Mouse (Mus musculus): ENCODE data around the gene Kdelr2.
"Not testable (repeated sequence)": the region's sequence is repeated elsewhere in the genome, so short reads cannot be mapped to it uniquely, and the experiment has no call there.

The Kdelr2 gene

GRCm38 (mm10) chr5:143403221-143404147, at the start of gene Kdelr2:
Gene Kdelr2, plus strand, starts transcription at chr5:143403838.
- DNase-seq (ENCODE audit: low spot score): peak; percentile 95

DNA sequence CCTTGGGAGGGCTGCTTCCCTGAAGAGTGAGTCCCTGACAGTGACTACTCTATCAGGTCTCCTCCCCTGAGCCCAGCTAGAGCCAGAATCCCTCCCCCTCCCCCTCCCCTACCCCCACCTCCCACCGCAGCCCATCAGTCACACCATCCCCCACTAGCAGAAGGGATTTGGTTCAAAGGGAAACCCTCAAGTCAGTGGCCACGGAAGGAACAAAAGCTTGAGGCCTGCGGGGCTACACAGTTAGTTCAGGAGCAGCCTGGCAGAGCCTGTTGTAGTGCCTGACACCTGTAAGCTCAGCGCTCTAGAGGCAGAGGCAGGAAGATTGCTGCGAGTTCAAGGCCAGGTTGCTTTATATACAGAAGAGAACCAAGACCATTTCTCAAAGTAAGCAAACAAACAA, 47.6 kb upstream of the Kdelr2 start:
- DNase-seq (ENCODE audit: low spot score): no peak

DNA sequence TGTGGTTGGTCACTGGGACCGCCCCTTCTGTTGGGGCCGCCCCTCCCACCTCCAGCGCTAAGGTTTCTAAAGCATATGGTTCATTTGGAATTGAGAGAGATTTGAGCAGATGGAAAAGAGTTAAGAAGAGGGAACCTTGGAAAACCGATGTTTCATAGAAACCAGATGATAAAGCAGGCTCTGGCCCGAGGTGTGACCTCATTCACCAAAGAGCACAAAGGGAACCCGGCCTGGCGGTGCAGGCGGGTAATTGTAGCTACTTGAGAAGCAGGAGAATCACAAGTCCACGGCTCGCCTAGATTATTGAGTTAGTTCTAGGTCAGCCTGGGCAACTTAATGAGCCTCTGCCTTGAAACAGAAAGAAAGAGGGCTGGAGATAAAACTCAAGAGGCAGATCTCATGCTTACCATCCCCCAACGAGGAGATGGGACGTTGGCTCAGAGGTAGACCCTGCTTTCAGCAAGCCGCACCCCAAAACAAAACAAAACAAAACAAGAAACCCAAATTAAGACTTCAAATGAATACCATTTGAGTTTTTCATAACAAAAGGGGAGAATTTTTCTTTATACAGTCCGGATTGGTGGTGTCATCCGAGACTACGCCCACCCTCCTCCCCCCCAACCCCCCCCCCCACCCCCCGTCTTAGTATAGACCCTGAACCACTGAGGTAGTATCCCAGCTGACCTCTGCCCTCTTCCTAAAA, 46.8 kb upstream of the Kdelr2 start, which contains the start of gene Grid2ip:
Gene Grid2ip (plus strand): TSS at position 653 of the 703 bp plus-strand sequence.
- peak; percentile 54 for DNase-seq (ENCODE audit: low spot score)

DNA sequence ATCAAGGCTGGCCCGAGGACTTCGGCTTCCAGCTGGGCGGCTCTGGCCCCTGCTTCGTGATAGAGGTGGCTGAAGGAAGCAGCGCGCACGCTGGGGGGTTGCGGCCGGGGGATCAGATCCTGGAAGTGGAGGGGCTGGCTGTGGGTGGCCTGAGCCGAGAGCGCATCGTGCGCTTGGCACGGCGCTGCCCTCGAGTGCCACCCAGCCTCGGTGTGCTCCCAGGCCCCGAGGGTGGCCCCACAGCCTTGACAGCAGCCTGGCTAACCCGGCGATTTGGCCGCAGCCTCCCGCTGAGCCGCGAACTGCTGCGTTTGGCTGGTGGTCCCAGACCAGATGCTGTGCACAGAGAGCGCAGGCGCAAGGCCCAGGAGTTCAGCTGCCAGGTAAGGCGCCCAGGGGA, 46.1 kb upstream of the Kdelr2 start:
- no peak for DNase-seq (ENCODE audit: low spot score)

DNA sequence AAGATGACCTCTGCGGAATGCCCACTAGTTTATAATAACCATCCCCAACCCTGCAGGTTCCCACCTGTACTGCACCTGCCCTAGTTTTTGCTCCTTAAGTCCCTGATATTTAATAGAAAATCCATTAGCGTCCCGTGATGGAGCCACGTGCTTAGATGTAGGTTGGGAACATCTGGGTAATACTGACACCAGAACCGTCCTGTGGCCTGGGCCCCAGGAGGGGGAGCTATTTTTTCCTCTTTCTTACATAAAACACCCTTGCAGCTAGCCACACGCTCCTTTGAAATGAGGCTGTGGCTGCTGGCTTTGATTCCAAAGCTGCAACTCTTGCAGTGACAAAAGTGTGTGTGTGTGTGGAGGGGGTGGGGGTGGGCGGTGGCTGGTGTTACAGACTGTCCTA, 44.4 kb upstream of the Kdelr2 start:
- no peak for DNase-seq (ENCODE audit: low spot score)

DNA sequence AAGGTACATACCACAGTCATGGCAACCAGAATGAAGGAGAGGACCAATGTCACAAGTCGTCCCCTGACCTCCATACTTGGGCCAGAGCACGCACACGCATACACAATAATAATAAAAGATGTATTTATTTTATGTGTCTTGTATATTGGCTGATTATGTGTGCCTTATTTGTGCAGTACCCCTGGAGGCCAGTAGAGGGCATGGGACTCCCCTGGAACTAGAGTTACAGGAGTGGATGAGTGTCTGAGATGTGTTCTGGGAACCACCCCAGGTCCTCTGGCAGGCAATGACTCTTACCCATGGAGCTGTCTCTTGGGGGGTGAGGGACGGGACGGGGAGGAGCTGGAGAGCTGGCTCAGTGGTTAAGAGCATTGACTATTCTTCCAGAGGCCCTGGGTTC, 43.6 kb upstream of the Kdelr2 start:
- peak; percentile 33 for DNase-seq (ENCODE audit: low spot score)

- no peak for DNase-seq (ENCODE audit: low spot score)
Observed at GRCm38 (mm10) chr5:143361428-143361827, 42.2 kb upstream of the Kdelr2 start.

- peak; percentile 73 for DNase-seq (ENCODE audit: low spot score)
Observed at GRCm38 (mm10) chr5:143363678-143364615, 39.7 kb upstream of the Kdelr2 start.

DNA sequence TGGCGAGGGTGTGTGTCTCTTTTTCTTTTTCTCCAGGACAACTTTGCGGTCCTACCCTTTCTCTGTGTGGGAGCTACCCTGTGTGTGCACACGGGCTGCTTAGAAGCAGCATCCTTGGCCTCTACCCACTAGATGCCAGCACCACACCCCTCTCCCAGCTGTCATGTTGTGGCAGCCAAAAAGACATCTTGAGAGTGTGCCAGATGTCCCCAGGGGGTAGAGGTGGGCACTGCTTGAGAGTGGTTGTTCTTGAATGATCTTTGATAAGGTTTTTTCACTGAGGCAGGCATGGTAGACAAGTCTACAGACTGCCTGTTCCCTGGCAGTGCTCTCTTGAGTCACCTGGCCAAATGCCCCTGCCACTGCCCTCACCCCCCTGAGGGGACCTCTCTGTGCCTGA, 35.7 kb upstream of the Kdelr2 start:
- no peak for DNase-seq (ENCODE audit: low spot score)

- peak; percentile 16 for DNase-seq (ENCODE audit: low spot score)
Observed at GRCm38 (mm10) chr5:143369611-143370255, 33.9 kb upstream of the Kdelr2 start.

- DNase-seq (ENCODE audit: low spot score): no peak
Observed at GRCm38 (mm10) chr5:143370416-143371145, 33.1 kb upstream of the Kdelr2 start.

DNA sequence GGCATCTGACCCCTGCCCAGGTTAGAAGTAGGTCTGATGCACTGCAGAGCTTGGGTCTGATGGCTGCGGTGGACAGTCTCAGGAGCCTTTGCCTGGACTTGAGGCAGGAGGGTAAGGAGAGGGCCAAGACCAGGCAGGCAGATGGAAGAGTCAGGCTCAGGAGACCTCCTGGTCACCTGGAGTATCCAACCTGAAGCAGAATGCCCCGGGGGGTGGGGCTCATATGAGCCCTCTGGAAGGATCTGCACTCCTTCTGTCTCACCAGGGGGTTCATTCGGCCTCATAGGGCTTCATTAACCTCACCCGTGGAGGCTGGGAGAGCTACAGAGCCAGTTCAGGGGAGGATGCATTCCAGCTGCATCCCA, 32.5 kb upstream of the Kdelr2 start:
- DNase-seq (ENCODE audit: low spot score): no peak

GRCm38 (mm10) chr5:143372818-143373217, 30.8 kb upstream of the Kdelr2 start:
- DNase-seq (ENCODE audit: low spot score): peak; percentile 52

GRCm38 (mm10) chr5:143375242-143375641, 28.4 kb upstream of the Kdelr2 start:
- DNase-seq (ENCODE audit: low spot score): peak; percentile 67

DNA sequence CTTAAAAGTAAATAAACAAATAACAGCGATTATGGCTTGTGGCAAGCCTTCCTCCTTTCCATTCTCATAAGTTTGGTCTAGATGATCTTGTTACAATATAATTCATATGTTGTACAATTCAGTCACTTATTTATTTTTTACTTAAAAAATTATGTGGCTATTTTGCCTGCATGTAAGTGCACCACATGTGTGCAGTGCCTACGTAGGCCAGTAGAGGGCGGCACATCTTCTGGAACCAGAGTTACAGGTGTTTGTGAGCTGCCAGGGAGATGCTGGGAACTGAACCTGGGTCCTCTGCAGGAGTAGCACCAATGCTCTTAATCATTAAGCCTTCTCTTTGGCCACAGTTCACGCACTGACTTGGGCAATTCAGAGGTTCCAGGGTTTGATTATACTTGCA, 27.5 kb upstream of the Kdelr2 start:
- no peak for DNase-seq (ENCODE audit: low spot score)

DNA sequence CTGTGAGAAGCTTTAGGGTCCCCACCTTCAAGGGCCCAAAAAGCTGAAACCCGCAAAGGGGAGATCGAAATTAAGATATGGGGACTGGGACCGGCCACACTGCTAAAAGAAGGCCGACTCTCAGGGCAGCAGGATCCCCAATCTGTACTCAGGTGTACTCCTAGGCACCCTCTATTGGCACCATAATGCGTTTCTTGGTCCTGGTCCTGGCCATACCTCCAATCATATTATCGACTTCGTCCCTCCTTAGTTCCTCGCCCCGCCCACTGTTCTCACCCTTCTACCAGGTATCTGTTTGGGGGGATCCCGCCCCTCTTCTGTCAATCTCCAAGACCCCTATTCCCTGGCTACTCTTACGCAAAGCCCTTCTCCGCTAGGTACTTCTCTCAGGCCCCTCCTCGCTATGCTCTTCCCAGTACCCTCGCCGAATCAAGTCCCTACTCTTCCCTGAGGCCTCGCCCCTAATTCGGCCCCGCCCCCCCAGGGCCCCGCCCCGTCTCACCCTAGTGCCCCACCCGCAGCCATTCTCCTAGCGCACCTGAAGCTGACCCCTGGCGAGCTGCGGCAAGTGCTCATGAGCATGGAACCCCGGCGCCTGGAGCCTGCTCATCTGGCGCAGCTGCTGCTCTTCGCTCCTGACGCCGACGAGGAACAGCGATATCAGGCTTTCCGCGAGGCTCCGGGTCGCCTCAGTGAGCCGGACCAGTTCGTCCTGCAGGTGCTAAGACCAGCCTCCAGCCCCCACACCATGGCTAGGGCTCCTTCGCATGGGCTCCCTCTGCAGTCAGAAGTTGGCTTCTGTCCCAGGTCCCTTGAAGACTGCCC, 16.6 kb upstream of the Kdelr2 start:
- DNase-seq (ENCODE audit: low spot score): peak; percentile 38

DNA sequence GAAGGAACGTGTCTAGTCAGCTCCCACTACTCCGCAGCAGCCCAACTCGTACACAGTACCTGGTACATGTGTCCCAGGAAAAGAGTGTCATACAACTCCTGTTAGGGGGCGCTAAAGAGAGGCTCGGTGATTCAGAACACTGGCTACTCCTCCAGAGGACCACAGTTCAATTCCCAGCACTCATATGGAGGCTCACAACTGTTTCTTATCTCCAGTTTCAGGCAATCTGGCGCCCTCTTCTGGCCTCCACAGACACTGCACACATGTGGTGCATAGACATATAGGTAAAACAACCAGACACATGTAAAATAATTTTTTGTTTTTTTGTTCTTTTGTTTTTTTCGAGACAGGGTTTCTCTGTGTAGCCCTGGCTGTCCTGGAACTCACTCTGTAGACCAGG, 9.5 kb upstream of the Kdelr2 start:
- no peak for DNase-seq (ENCODE audit: low spot score)

DNA sequence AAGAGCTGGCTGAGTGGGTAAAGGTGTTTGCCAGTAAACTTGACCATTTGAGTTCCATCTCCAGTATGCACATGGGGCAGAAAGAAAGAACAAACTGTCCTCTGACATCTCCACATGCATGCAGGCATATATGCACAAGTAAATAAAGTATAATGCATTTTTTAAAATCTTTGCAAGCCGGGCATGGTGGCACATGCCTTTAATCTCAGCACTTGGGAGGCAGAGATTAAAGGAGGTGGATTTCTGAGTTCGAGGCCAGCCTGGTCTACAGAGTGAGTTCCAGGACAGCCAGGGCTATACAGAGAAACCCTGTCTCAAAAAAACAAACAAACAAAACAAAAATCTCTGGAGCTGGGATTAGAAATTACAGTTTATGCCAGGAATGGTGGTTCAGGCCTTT, 8.7 kb upstream of the Kdelr2 start:
- DNase-seq (ENCODE audit: low spot score): not testable (repeated sequence)

- peak; percentile 53 for DNase-seq (ENCODE audit: low spot score)
Observed at GRCm38 (mm10) chr5:143395649-143396048, 8.0 kb upstream of the Kdelr2 start.

DNA sequence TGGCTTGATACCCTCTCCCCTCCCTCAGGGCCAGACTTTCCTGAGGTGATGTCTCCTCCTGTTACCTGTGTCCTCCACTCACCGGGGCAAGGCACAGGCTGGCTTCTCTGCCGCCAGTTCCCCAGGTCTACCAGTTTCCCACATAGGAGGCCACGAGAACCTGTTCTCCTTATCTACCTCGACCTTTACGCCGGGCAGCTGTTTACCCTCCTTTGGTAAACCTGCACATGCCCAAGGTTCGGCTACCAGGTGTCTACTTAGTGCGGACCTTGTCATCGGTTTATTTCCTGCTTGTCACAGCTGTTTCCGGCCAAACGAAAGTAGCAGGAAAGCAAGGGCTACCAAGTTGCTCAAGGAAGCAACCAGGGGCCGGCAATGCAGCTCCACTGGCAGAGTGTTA, 3.1 kb upstream of the Kdelr2 start:
- DNase-seq (ENCODE audit: low spot score): no peak
